Mouse (Mus musculus): ENCODE results near the gene Sem1. TPM values are rescaled to one million over a fixed set of nuclear protein-coding genes. Genes with fewer than 3 reads are reported as not detected.
"Not testable (repeated sequence)": the region's sequence is repeated elsewhere in the genome, so short reads cannot be mapped to it uniquely, and the experiment has no call there.

Sem1 gene
- polyA plus RNA-seq, 1 experiment: 89.3 TPM

GRCm38 (mm10) chr6:6568436-6568835 is 10.0 kb downstream of the Sem1 start:
- Histone ChIP-seq H3K27ac (ENCODE audit: insufficient read depth, low read length) (no peak overlapping the region), H3K4me1 (ENCODE audit: control insufficient read depth, insufficient read depth, low read length) (no peaks in the 10 kb centered on the region), H3K4me3 (ENCODE audit: insufficient read depth, low read length) (no peak overlapping the region)
- TF ChIP-seq POLR2A (IDR thresholded peaks at IDR 0.05; ENCODE audit: low read depth, low read length): no peak
- TF ChIP-seq CTCF (IDR thresholded peaks at IDR 0.05; ENCODE audit: borderline replicate concordance, insufficient read depth, low read length): no peak

- TF ChIP-seq POLR2A (IDR thresholded peaks at IDR 0.05; ENCODE audit: low read depth, low read length): no peak
- Histone ChIP-seq H3K4me3 (ENCODE audit: insufficient read depth, low read length) (no peak overlapping the region), H3K27ac (ENCODE audit: insufficient read depth, low read length) (no peak overlapping the region), H3K4me1 (ENCODE audit: control insufficient read depth, insufficient read depth, low read length) (no peaks in the 10 kb centered on the region)
These were observed 14.8 kb downstream of the Sem1 start for GRCm38 (mm10) chr6:6563691-6564090.

- no peaks in the 10 kb centered on the region for H3K4me1 ChIP-seq (ENCODE audit: control insufficient read depth, insufficient read depth, low read length)
- no peak overlapping the region for H3K27ac ChIP-seq (ENCODE audit: insufficient read depth, low read length)
- no peak for TF ChIP-seq CTCF (IDR thresholded peaks at IDR 0.05; ENCODE audit: borderline replicate concordance, insufficient read depth, low read length)
- no peak for TF ChIP-seq POLR2A (IDR thresholded peaks at IDR 0.05; ENCODE audit: low read depth, low read length)
- H3K4me3 ChIP-seq (ENCODE audit: insufficient read depth, low read length): no peak overlapping the region
These were observed 15.7 kb downstream of the Sem1 start for GRCm38 (mm10) chr6:6562716-6563115.

DNA sequence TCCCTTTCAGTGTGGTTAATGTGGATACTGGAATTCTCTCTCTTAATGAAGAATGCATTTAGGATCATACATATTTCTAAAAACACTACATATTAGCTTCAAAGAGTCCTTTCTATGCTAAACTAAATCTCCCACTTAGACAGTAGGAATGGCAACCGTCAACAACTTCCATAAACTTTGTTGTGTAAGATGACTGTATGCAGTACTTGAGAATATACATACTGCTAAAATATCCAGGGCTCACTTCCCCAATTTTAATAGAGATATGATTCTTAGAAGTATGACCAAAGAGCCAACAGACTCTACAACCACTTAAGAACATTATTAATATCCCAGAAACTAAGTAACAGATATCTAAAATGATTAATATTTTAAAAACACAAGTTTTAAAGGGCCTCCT is 20.8 kb downstream of the Sem1 start:
- Histone ChIP-seq H3K4me1 (ENCODE audit: control insufficient read depth, insufficient read depth, low read length) (no peaks in the 10 kb centered on the region), H3K27ac (ENCODE audit: insufficient read depth, low read length) (no peak overlapping the region), H3K4me3 (ENCODE audit: insufficient read depth, low read length) (no peak overlapping the region)
- TF ChIP-seq CTCF (IDR thresholded peaks at IDR 0.05; ENCODE audit: borderline replicate concordance, insufficient read depth, low read length) (no peak), POLR2A (IDR thresholded peaks at IDR 0.05; ENCODE audit: low read depth, low read length) (no peak)

- TF ChIP-seq CTCF (IDR thresholded peaks at IDR 0.05; ENCODE audit: borderline replicate concordance, insufficient read depth, low read length): no peak
- no peak for TF ChIP-seq POLR2A (IDR thresholded peaks at IDR 0.05; ENCODE audit: low read depth, low read length)
- H3K4me1 ChIP-seq (ENCODE audit: control insufficient read depth, insufficient read depth, low read length): peaks cover 3% of the 10 kb centered on the region
- no peak overlapping the region for H3K4me3 ChIP-seq (ENCODE audit: insufficient read depth, low read length)
- no peak overlapping the region for H3K27ac ChIP-seq (ENCODE audit: insufficient read depth, low read length)
These were observed 26.5 kb downstream of the Sem1 start for GRCm38 (mm10) chr6:6552006-6552405.

GRCm38 (mm10) chr6:6547997-6548396 is 30.5 kb downstream of the Sem1 start:
- TF ChIP-seq CTCF (IDR thresholded peaks at IDR 0.05; ENCODE audit: borderline replicate concordance, insufficient read depth, low read length): no peak
- TF ChIP-seq POLR2A (IDR thresholded peaks at IDR 0.05; ENCODE audit: low read depth, low read length): no peak
- Histone ChIP-seq H3K27ac (ENCODE audit: insufficient read depth, low read length) (no peak overlapping the region), H3K4me3 (ENCODE audit: insufficient read depth, low read length) (no peak overlapping the region), H3K4me1 (ENCODE audit: control insufficient read depth, insufficient read depth, low read length) (peaks cover 3% of the 10 kb centered on the region)

DNA sequence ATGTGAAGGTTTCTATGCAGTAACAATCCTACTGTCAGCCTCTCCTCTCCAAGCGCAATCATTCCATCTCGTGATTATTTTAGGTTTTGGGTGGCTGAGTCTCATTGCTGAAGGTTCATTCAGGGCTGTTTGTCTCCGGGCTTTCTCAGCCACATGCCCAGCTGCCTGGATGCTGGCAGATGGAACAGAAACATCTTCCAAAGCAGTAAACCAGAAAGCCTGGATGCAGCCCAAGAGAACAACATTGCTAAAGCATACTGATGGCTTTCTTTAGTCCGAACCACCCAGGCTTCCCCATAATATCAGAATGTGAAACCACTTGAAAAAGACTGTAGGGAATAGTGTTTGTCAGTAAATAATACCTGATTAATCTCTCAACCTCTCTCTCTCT is 34.2 kb downstream of the Sem1 start:
- Histone ChIP-seq H3K27ac (ENCODE audit: insufficient read depth, low read length) (no peak overlapping the region), H3K4me3 (ENCODE audit: insufficient read depth, low read length) (no peak overlapping the region), H3K4me1 (ENCODE audit: control insufficient read depth, insufficient read depth, low read length) (peaks cover 3% of the 10 kb centered on the region)
- TF ChIP-seq POLR2A (IDR thresholded peaks at IDR 0.05; ENCODE audit: low read depth, low read length): no peak

DNA sequence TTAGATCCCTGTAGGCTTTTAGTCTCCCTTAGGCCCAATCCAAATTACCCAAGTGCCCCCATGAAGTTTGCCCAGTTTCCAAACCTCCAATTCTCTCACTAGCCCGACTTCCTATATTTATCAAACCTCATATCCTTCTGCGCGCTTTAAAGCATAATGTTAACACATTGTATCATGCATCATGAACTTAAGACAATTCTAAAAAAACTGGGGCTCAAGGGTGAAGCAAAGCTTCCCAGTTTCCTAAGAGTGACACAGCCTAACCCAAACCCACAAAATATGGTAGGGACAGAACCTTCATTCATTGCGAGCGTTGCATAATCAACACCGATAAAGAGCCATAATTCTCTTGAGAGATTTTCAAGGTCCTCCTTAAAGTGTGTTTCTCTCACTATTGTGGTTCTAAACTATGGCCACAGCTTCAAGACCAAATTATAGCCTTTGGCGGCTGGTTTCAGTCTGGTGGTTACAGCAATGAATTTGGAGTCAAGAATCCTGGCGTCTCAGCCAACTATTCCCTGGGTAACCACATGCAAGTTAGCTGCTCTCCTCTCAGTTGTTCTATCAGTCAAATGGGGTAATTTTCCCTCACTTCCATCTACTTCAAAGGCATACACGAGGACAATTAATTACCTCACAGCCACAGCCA is 34.7 kb downstream of the Sem1 start:
- Histone ChIP-seq H3K4me1 (ENCODE audit: control insufficient read depth, insufficient read depth, low read length) (peaks cover 3% of the 10 kb centered on the region), H3K4me3 (ENCODE audit: insufficient read depth, low read length) (no peak overlapping the region), H3K27ac (ENCODE audit: insufficient read depth, low read length) (no peak overlapping the region)
- TF ChIP-seq POLR2A (IDR thresholded peaks at IDR 0.05; ENCODE audit: low read depth, low read length) (no peak), CTCF (IDR thresholded peaks at IDR 0.05; ENCODE audit: borderline replicate concordance, insufficient read depth, low read length) (no peak)

GRCm38 (mm10) chr6:6542133-6542532 is 36.3 kb downstream of the Sem1 start:
- no peak for TF ChIP-seq POLR2A (IDR thresholded peaks at IDR 0.05; ENCODE audit: low read depth, low read length)
- no peak for TF ChIP-seq CTCF (IDR thresholded peaks at IDR 0.05; ENCODE audit: borderline replicate concordance, insufficient read depth, low read length)
- Histone ChIP-seq H3K27ac (ENCODE audit: insufficient read depth, low read length) (no peak overlapping the region), H3K4me3 (ENCODE audit: insufficient read depth, low read length) (no peak overlapping the region), H3K4me1 (ENCODE audit: control insufficient read depth, insufficient read depth, low read length) (no peaks in the 10 kb centered on the region)

GRCm38 (mm10) chr6:6536781-6537466 is 41.5 kb downstream of the Sem1 start:
- no peak overlapping the region for H3K27ac ChIP-seq (ENCODE audit: insufficient read depth, low read length)
- no peaks in the 10 kb centered on the region for H3K4me1 ChIP-seq (ENCODE audit: control insufficient read depth, insufficient read depth, low read length)
- TF ChIP-seq CTCF (IDR thresholded peaks at IDR 0.05; ENCODE audit: borderline replicate concordance, insufficient read depth, low read length) (no peak), POLR2A (IDR thresholded peaks at IDR 0.05; ENCODE audit: low read depth, low read length) (no peak)
- H3K4me3 ChIP-seq (ENCODE audit: insufficient read depth, low read length): no peak overlapping the region

DNA sequence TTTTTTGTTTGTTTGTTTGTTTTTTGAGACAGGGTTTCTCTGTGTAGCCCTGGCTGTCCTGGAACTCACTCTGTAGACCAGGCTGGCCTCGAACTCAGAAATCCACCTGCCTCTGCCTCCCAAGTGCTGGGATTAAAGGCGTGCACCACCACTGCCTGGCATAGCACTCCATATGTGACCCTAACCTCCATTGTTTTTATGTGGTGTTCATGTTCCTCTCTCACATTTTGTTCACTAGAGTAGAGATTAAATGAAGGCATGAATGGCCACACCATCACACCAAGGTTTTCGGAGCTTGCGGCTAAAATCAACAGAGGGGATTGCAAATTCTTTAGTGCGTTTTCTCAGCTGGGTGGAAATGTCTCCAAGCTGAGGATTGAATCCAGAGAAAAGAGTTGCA is 42.1 kb downstream of the Sem1 start:
- not testable (repeated sequence) for H3K4me3 ChIP-seq (ENCODE audit: insufficient read depth, low read length); H3K4me1 ChIP-seq (ENCODE audit: control insufficient read depth, insufficient read depth, low read length); H3K27ac ChIP-seq (ENCODE audit: insufficient read depth, low read length)

All from embryonic fibroblast, embryonic 13.5 days (primary cell).